Mouse (Mus musculus) liver, embryonic 14.5 days (tissue): ENCODE results near the gene Ripply3.

Experiments used
- CTCF ChIP-seq: IDR thresholded peaks from 2 replicates; pipeline ENCODE4 v1.5.1; 2016; ENCODE audit warnings: antibody characterized with exemption, low read depth, control low read depth
- EP300 ChIP-seq: IDR thresholded peaks from 2 replicates; pipeline ENCODE4 v1.6.1; 2016; ENCODE audit warnings: antibody characterized with exemption, low read depth

DNA sequence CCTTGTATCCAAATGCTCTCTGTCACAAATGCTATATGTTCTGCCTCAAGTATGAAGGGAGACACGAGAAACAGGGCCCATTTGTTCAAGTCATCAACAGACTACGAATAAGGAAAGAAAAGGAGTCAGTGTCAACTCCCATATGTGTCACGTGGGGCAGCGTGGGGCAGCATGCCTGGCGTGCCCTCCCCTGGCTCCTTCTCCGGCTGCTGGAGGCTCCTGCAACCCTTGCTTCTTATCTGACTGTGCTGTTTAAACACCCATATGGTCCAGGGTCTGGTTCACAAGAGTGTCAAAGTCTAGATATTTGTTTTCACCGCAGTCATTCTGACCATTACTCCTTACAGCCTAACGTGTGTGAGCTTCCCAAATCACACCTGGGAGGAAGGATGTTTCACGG lies 40.4 kb upstream of the Ripply3 start:
- TF ChIP-seq CTCF (no peak), EP300 (no peak)
